Mouse (Mus musculus): ENCODE measurements around the gene Adk.

Adk gene

GRCm38 (mm10) chr14:21107551-21107950 is 55.2 kb downstream of the Adk start:
- POLR2A ChIA-PET: no interaction called here
- CTCF ChIA-PET: no interaction called here

- ChIA-PET POLR2A (interaction anchor here in 1 of 4 experiments (1.7 kb wide), 2 partner anchors 22 to 58 kb away, joined by 3 to 4 read pairs; partner anchors contain the start of genes Adk and Ap3m1), CTCF (interaction anchor here in 1 of 4 experiments (1.1 to 1.5 kb wide), 2 partner anchors 10 to 33 kb away, joined by 3 read pairs; no protein-coding TSS in a partner anchor)
Measured at GRCm38 (mm10) chr14:21110492-21110891, 58.1 kb downstream of the Adk start.

GRCm38 (mm10) chr14:21111500-21111899 is 59.1 kb downstream of the Adk start:
- ChIA-PET CTCF (interaction anchor here in 1 of 4 experiments (1.5 kb wide), 1 partner anchor 9 kb away, joined by 3 read pairs; no protein-coding TSS in a partner anchor), POLR2A (interaction anchor here in 2 of 4 experiments (0.7 to 1.7 kb wide), 3 partner anchors 23 to 193 kb away, joined by 3 to 4 read pairs (median 3); partner anchors contain the start of genes Adk (in 1 of the 2) and Ap3m1 (in 1 of the 2))

DNA sequence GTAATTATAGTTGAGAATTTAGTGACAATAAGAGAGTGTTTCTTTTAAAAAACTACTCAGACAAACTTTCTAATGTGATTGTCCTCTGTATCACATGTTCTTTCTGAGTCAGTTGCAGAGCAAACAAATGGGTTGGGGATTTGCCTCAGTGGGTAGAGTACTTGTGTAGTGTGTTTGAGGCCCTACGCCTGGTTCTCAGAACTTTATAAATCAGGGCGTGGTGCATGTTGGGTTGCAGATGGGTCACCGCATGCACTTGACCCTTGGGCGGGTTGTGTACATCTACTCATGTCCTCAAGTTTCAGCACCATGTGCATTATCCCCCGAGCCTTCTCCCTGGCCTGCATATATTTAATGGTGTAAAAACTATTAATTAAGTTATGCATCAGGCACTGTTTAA is 59.8 kb downstream of the Adk start:
- ChIA-PET CTCF (no interaction called here), POLR2A (interaction anchor here in 1 of 4 experiments (1.7 kb wide), 2 partner anchors 24 to 60 kb away, joined by 3 to 4 read pairs; partner anchors contain the start of genes Adk and Ap3m1)

GRCm38 (mm10) chr14:21112742-21113141 is 60.4 kb downstream of the Adk start:
- CTCF ChIA-PET: no interaction called here

DNA sequence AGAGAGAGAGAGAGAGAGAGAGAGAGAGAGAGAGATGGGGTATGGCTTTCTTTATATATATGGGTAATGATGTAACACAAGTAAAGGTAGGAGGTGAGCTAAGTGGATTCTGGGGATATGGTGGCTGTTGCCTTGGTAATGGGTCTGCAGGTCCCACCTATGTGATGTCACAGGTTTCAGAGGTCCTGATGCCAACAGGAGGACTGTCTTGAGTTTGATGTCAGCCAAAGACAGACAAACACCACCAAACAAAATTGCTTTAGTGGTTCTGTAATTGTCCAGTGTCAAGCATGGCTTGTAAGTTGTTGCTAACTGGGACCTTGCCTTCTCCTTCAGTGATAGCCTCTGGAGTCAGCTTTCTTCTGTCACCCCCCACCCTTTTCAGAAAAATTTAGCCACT is 62.0 kb downstream of the Adk start:
- ChIA-PET POLR2A (interaction anchor here in 1 of 4 experiments (0.6 kb wide), 1 partner anchor 149 kb away, joined by 4 read pairs; no protein-coding TSS in a partner anchor), CTCF (interaction anchor here in 2 of 4 experiments (0.5 to 0.6 kb wide), 2 partner anchors 43 to 107 kb away, joined by 3 to 7 read pairs; no protein-coding TSS in a partner anchor)

More at GRCm38 (mm10) chr14:21112742-21113141, 60.4 kb downstream of the Adk start:
- POLR2A ChIA-PET: no interaction called here

DNA sequence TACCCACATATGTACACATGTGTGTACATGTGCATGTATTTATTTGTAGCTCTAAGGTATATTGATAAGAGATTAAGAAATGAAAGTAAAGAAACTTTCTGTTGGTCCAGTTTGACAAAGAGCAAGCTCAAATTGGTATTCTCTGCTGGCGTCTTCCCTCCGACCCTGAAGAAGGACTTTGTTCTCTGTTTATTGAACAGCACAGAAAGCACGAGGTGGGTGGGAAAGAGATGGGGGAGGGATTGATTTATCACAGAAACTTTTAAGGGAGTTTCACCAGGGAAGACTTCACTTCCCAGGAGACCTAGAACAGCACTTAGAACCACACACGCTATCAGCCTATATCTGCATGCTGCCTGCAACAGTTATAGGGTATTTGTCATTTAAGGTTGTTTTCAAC is 62.9 kb downstream of the Adk start:
- POLR2A ChIA-PET: interaction anchor here in 1 of 4 experiments (1.0 kb wide), 1 partner anchor 63 kb away, joined by 3 read pairs; the partner anchor contains the start of genes Adk and Ap3m1
- CTCF ChIA-PET: interaction anchor here in 1 of 4 experiments (1.4 to 1.6 kb wide), 2 partner anchors 63 to 626 kb away, joined by 5 to 6 read pairs; partner anchors contain the start of genes Adk and Ap3m1

DNA sequence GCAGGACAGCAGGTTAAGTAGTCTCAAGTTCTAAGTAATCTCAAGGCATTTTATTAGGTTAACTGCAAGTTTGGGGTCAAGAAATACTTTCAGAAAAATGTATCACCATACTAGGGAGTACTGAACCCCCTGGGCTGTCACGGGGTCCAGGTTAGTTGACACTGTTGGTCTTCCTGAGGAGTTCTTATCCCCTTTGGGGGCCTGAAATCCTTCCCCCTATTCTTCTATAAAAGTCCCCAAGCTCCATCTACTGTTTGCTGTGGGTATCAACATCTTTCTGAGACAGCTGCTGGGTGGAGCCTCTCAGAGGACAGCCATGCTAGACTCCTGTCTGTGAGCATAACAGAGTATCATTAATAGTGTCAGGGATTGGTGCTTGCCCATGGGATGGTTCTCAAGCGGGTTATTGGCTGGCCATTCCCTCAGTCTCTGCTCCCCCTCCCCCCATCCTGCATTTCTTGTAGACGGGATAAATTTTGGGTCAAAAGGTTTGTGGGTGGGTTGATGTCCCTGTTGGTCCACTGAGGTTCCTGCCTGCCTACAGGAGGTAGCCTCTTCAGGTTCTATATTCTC is 63.6 kb downstream of the Adk start:
- ChIA-PET POLR2A (interaction anchor here in 2 of 4 experiments (0.7 to 1.0 kb wide), 2 partner anchors 40 to 63 kb away, joined by 3 read pairs; partner anchors contain the start of genes Adk (in 1 of the 2) and Ap3m1 (in 1 of the 2)), CTCF (interaction anchor here in 2 of 4 experiments (0.6 to 1.6 kb wide), 4 partner anchors 16 to 706 kb away, joined by 3 to 6 read pairs (median 6); partner anchors contain the start of genes Adk (in 1 of the 2) and Ap3m1 (in 1 of the 2))

DNA sequence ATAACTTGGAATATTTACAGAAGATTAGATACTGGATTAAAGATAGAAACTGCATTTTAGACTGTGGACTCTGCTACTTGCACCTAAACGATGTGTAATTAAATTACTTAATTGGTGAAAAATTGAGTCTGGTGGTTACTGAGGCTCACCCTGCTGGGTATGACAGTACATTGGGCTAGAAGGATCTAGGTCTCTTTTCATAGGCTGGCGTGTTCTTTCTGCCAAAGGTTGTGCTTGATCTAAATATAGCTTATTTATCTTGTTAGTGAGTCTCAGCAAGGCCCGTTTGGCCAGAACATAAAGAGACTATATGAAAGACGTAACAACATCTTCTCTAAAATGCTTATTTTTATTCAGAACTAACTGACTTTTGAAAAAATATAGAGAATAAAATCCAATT is 65.7 kb downstream of the Adk start:
- ChIA-PET POLR2A (no interaction called here), CTCF (interaction anchor here in 2 of 4 experiments (0.7 to 1.0 kb wide), 2 partner anchors 42 to 624 kb away, joined by 3 read pairs; no protein-coding TSS in a partner anchor)

GRCm38 (mm10) chr14:21119653-21120313 is 67.4 kb downstream of the Adk start:
- ChIA-PET POLR2A (no interaction called here), CTCF (interaction anchor here in 2 of 4 experiments (0.6 to 2.5 kb wide), 3 partner anchors 317 to 622 kb away, joined by 5 to 8 read pairs (median 7); no protein-coding TSS in a partner anchor)

- ChIA-PET CTCF (interaction anchor here (0.6 to 2.5 kb wide), 8 partner anchors 10 to 623 kb away, joined by 3 to 8 read pairs (median 6); no protein-coding TSS in a partner anchor), POLR2A (no interaction called here)
Measured at GRCm38 (mm10) chr14:21120473-21120872, 68.1 kb downstream of the Adk start.

DNA sequence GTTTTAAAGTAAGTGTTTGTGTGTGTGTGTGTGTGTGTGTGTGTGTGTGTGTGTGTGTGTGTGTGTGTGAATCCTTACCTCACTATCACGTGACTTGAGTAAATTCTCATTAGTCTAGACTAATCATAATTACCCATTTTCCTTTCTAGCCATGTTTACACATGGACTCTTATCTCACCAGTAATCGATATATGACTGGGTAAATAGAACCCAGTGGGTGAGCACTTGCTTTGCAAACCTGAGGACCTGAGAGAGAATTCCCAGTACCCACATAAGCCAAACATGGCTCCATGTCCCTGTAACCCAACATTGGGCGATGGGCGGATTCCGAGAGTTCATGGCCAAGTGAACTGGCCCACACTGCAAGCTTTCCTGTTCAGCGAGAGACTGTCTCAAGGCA is 74.8 kb downstream of the Adk start:
- POLR2A ChIA-PET: interaction anchor here in 2 of 4 experiments (0.7 to 1.0 kb wide), 3 partner anchors 75 to 1406 kb away, joined by 3 to 5 read pairs (median 4); partner anchors contain the start of genes Adk (in 1 of the 2), Ap3m1 (in 1 of the 2) and Dusp13 (in 1 of the 2)
- CTCF ChIA-PET: interaction anchor here in 2 of 4 experiments (0.6 to 0.7 kb wide), 2 partner anchors 20 to 589 kb away, joined by 3 to 8 read pairs; no protein-coding TSS in a partner anchor

- CTCF ChIA-PET: interaction anchor here in 3 of 4 experiments (0.5 to 4.1 kb wide), 8 partner anchors 10 to 605 kb away, joined by 3 to 26 read pairs (median 4); no protein-coding TSS in a partner anchor
- POLR2A ChIA-PET: interaction anchor here in 3 of 4 experiments (0.5 to 1.4 kb wide), 5 partner anchors 84 to 605 kb away, joined by 3 to 4 read pairs (median 3); partner anchors contain the start of genes Adk (in 1 of the 3), Ap3m1 (in 1 of the 3) and Vcl (in 1 of the 3)
Measured at GRCm38 (mm10) chr14:21136906-21137305, 84.5 kb downstream of the Adk start.

DNA sequence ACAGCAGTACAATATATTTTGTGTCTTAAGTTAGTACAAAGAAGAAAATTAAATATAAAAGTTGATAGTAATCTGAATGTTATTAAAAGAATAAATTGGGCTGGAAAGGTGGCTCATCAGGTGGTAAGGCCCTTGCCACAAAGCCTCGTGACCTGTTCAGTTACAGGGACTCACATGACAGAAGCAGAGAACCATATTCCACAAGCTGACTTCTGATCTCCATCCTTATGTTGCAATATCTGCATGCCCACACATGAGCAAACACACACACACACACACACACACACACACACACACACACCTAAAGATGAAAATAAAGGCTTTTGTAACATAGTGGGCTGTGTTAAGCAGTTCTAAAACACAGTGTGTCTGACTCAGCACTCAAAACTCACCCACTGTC is 90.2 kb downstream of the Adk start:
- CTCF ChIA-PET: interaction anchor here in 2 of 4 experiments (0.6 to 1.9 kb wide), 3 partner anchors 284 to 599 kb away, joined by 3 to 20 read pairs (median 5); no protein-coding TSS in a partner anchor
- POLR2A ChIA-PET: interaction anchor here in 1 of 4 experiments (0.7 kb wide), 1 partner anchor 214 kb away, joined by 5 read pairs; no protein-coding TSS in a partner anchor

DNA sequence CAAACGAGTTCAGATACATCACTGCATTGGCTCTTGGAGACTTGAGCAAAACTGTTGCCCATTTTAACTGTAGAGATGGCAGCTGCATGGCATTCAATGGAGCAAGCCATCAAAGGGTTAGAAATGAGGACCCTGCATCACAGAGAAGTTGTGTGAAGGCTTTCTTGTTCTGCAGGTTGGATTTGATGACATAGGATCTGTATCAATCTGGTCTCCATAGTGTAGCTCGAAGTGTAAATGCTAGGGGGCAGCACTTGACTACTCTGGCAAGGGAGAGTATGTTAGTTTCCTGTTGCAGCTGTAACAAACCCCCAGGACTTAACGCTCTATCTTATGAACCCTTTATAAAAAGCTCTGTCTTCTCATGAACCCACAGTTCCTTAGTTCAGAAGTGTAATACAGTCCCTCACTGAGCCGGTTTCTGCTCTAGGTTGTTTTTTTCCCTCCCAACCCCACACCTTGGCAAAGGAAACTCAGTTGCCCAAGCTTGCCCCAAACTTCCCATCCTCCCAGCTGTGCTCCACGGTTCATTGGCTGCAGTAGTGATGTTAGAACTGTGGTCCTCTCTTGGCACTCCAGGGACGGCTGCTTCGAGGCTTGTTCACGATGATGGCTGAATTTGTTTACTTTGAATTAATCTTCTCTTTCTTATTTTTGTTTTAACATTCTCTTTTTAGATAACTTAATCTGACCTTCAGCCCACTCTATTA is 91.2 kb downstream of the Adk start:
- ChIA-PET CTCF (interaction anchor here (0.5 to 1.9 kb wide), 32 partner anchors 9 to 1838 kb away, joined by 3 to 38 read pairs (median 4); partner anchors contain the start of gene Dusp13 (in 1 of the 4)), POLR2A (interaction anchor here (0.5 to 1.3 kb wide), 9 partner anchors 9 to 845 kb away, joined by 3 to 6 read pairs (median 4); partner anchors contain the start of genes Adk (in 1 of the 4), Ap3m1 (in 1 of the 4), Dusp13 (in 1 of the 4) and Kat6b (in 1 of the 4))

DNA sequence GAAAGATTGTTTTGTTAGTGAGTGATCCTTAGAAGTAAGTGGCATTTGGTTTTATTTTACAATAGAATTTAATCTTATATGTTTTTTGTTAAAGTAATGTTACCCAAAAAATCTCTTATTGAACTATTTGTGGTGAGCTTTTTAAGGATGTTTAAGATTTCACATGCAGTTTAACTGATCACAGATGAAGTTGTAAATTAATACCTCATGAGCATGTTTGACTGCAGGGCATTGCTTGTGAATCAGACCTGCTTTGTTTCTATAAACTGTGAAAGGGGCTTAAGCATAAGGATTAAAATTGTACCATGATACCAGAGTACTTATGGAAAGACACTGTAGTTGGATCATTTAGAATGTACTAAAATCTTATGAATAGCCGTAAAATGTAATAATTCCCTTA is 94.8 kb downstream of the Adk start:
- CTCF ChIA-PET: interaction anchor here in 1 of 4 experiments (0.6 kb wide), 1 partner anchor 20 kb away, joined by 8 read pairs; no protein-coding TSS in a partner anchor
- POLR2A ChIA-PET: no interaction called here

GRCm38 (mm10) chr14:21150301-21150700 is 97.9 kb downstream of the Adk start:
- POLR2A ChIA-PET: interaction anchor here in 1 of 4 experiments (0.8 to 1.6 kb wide), 3 partner anchors 27 to 98 kb away, joined by 3 to 4 read pairs (median 3); partner anchors contain the start of genes Adk and Ap3m1
- CTCF ChIA-PET: interaction anchor here in 3 of 4 experiments (0.5 to 1.3 kb wide), 5 partner anchors 14 to 703 kb away, joined by 4 to 10 read pairs (median 4); no protein-coding TSS in a partner anchor
